Mouse (Mus musculus): ENCODE measurements at regions not wholly inside any gene's neighbourhood (a gene's known extent, or its start where the extent isn't known, plus 50 kb on each side); places are given as distances from the start of the nearest gene placed in this dataset.

DNA sequence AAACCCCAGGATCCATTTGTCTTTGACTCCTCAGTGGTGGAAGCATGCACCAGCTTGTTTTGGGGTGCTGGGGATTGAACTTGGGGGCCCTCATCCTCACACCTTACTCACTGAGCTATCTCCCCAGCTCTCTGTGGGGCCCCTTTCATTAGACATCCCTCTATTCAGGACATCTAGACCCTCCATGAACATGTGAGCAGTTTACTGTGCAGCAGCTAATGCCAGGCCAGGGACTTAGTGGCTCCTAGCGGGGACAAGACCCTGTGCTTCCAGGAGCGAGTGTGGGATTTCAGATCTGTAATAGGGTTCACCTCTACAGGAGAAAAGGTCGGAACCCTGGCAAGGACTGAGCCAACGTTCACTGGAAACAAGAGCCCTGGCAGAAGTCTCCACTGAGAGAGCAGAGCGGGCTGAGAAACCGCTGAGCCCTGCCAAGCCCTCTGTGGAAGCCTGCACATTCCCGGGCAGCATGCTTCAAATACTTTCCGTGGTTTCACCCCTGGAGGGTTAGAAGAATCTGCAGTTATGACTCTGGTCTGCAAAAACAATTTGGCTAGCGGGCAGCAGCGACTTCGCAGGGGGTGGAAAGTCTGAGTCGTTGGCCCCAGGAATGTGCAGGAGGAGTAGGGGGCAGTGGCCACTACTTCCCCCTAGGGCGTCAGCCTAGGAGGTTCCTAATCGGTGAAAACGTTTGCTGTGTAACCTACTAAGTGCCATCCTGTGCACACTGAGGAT, 125.6 kb downstream of the Smad6 start:
- in situ Hi-C loops (cut with MboI, MseI) = no loop called here

DNA sequence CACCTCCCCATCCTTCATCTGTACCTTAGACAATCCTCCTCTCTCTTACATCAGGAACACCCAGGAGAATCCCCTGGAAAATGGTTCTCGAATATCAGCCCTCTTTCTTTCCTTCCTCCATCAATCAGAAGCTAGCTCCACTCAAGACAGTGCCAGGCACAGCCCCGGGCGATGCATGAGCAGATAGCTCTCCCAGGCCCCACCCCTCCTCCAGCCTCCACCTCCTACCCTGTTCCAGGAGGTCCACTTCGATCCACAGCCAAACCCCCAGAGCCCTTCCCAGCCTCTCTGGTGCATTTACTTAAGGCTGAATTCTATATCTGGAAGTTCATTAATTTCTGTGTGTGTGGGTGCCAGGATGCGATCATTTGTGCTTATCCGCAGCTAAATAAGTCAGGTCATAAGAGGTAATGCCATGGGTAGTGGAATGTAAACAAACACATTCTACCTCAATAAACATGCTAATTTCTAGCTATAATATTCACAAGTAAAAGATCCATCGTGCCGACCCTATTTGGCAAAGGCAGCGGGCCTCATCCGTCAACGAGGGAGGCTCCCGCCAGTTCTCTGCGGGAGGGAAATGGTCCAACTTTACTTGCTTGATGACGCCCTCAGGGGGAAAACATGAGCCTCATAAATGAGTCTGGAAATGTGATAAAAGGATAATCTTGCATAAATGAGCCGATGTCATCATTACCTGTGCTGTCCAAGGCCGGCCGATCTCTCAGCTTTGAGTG, 129.5 kb downstream of the Smad6 start:
- in situ Hi-C loops (cut with MboI, MseI) = no loop called here

DNA sequence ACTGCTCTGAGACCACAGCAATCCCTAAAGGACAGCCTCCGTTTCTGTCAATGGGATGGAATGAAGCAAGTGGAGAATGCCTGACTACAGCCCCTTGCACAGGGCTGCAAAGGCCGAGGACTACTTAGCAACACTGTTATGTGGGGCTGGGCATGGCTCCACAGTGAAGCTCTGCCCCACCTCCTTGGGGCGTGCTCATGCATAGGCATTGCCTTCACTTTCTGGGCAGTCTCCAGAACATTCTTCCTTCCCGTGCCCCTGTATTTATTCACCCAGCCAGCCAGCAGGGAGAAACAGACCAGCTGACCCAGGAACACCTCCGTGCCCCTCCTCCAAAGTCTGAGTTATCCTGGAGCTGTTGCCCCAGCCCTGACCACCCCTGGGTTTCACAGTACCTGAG, 131.1 kb downstream of the Smad6 start:
- in situ Hi-C loops (cut with MboI, MseI) = no loop called here

DNA sequence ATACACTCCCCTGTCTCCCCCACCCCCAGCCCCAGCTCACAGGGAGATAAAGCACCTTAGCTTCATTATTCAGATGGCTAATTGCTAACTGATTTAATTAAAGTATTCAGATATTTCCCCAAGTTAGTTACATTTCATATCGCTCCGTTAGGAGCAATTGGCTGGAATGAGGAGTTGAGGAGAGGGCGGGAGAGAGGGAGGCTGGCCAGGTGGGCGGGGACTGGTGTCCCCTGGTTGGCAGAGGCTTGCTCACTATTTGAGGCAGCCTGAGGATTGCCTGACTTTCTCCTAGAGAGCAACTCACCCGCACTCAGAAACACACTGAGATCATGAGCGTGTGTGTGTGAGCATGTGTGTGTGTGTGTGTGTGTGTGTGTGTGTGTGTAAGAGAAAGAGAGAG, 131.8 kb upstream of the Smad3 start:
- in situ Hi-C loops (cut with MboI, MseI) = no loop called here

DNA sequence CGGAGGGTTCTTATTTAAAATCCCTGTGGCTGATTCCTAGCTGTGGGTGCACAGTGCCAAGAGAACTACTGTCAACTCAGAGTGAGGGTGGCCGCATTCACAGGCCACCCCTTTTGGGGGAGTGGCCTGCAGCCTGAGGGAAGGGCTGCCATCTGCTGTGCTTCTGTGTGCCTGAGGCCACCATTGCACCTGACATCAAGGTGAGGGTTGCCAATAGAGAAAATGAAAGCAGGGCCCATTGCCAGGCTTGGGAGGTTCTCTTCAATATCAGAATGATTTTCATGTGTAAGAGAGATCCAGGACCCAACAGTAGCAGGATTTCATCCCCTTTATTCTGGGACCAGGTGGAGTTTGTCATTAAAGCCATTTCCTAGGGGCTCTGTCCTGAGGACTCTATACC, 127.2 kb upstream of the Smad3 start:
- in situ Hi-C loops (cut with MboI, MseI) = no loop called here

DNA sequence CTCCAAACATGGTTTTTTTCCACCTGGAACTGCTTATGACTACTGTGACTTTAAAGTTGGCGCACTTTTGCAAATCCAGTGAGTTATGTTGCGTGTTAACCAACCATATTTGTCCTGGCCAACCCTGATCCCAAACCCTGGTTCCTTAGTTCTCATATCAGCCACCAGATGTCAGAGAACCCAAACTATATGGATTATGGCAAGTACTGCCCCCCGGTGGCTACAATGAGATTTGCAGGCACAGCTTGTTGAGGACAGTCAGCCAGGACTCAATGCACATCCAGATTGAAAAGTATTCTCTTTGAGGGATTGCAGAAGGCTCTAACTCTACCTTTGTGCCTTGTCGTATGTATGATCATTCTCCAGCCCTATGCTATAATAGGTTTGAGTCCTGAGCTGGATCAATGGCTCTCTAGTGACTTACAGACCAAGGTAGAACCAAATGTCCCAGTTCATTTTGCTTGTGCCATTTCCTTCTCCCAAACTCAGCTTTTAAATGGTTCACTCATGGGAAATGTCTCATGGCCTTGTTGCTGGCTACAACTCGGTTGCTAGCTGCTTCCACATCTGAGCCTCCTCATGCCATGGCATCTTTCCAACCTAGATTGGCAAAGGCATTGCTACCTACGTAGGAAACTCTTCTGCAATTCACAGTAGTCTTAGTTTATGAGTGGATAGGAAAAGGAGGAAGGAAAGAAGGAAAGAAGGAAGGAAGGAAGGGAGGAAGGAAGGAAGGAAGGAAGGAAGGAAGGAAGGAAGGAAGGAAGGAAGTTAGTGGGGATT, 126.1 kb upstream of the Smad3 start:
- in situ Hi-C loops (cut with MboI, MseI) = no loop called here

DNA sequence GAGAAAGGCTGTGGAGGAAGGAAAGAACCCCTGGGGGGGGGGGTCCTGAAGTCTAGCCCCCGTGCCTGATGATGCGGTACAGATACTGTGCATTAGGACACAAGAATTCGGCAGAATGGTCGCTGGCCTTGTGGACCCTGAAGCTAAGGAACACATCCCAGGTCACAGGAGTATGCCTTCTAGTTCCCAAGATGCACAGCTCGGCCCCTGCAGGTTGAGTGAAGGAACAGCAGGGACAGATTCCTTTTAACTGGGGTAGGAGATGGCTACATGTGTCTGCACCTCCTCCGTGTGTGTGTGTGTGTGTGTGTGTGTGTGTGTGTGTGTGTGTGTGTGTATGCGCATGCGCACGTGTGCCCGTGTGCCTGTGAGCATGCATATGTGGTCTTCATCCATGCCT, 123.9 kb upstream of the Smad3 start:
- in situ Hi-C loops (cut with MboI, MseI) = no loop called here

DNA sequence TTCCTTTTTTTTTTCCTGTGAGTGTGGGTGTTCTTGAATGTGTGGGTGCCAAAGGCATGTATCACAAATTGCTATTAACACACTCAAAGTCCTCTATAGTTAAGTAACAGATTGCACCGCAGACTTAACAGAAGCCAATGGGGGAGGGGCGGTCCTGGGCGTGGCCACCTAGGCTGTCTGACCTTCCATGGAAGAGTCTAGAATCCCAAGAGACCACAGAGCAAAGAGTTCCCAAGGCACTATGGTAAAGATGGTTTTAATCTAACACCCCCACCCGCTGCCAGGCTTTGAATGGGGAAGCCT, 123.4 kb upstream of the Smad3 start:
- in situ Hi-C loops (cut with MboI, MseI) = no loop called here

DNA sequence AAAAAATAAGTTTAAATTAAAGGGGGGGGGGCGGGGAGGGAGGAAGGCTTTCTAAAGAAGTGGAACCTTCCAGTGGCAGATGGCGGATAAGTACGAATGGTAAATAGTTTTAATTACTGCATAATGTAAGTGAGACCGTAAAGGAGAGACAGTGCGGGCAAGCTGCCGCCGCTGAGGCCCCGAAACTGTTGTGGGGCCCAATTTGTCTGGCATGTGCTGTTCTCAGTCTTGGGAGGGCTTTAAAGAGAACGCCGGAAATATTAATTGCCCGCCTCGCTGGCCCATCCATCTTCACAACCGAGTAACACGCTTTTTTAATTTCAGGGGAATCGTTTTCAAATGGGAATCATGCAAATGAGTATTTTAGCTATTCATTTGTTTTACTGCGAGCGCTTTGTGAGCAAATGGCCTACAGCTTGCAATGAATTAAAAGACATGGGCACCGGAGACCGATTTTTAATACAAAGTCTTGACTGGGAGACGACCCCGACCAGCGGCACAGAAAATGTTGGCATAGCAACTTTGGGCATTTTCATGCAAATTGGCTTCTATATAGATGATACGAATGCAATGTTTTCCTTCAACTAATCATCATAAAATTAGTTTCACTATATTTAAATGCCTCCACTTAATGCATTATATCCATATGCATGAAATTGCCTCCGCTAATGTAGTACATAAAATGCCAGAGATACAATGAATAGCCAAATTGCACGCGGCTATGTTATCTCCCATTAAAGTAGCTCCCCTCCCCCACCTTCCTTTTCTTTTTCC, 122.9 kb upstream of the Smad3 start:
- in situ Hi-C loops (cut with MboI, MseI) = no loop called here

DNA sequence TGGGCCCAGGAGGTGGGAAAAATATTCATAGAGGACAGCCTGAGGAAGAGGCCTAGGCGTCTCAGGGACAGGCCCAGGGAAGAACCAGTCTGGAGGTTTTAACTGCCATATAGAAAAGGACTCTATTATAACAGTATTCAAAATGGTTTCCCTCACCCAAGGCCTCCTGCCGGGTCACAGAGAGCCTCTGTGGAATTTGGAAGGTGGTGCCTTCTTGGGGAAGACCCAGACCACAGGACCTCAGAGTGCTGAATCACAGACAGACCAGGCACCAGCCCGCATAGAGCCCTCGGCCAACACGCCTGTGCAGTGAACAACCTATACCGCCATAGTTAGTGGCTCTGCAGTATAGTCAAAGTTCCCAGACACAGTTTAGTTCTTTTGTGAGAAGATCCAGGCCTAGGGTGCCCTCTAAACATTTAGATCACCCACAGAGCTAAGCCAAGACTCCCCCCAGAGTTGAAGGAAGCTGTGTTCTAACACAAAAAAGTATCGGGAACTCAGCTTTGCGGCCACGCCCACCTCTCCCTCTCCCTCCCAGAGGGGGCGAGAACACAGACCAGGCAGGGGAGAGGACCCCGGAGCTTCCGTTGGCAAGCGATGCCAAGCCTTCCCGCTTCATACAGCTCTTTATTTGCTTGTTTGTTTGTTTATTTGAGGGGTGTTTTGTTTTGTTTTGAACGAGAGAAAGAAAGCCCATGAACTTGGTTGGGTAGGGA, 122.1 kb upstream of the Smad3 start:
- in situ Hi-C loops (cut with MboI, MseI) = no loop called here

DNA sequence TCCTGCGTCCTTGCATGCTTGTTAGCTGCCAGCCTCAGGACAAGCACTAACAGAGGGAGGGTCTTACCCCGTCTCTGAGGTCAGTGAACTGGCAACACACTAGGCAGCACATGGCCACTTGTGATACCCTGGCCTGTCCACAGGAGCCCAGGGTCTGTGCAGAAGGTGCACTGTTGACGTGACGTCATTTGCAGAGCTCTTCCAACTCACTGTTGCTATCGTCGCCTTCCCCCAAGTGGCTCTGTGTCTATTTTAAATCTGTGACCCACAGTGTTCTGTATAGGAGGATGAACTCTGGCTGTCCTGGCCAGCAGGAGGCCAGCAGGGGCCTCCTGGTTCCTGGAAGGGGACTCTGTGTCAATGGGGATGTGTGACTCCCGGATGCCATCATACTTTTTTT, 120.1 kb upstream of the Smad3 start:
- in situ Hi-C loops (cut with MboI, MseI) = no loop called here

DNA sequence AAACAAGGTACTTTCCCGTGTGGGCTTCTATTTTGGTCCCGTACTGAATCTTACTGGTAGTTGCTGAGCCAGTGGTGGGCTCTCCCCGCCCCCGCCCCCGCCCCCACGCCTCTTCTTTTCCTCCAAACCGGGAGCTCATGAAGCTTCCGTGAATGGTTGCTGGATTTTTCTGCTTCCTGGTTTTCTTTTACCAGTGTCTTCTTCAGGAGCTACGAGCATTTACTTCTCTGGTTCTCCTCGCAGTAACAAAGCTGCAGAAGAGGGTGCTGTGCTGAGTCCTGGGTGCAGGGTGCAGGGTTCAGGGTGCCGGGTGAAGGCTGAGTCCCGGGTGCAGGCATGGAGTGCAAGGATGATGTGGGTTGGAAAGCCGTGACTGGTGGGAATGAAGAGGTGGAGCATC, 119.1 kb upstream of the Smad3 start:
- in situ Hi-C loops (cut with MboI, MseI) = no loop called here

DNA sequence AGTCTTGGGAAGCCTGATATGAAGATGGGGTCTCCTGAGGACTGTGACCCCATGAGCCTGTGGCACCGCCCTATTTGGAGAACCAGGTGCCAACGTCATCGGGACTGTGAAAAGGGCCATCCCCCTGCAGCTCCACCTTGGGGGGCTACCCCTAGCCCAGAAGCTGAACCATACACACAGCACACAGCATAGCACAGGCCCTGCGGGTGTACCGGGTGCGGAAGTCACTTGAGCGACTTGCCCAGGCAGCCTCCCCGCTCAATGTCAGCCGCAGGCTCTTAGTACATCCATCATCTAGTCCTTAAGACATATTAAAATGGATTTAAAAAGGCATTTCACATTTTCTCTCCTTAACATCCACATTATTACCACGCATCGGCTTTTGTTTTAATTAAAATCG, 118.2 kb upstream of the Smad3 start:
- in situ Hi-C loops (cut with MboI, MseI) = no loop called here

DNA sequence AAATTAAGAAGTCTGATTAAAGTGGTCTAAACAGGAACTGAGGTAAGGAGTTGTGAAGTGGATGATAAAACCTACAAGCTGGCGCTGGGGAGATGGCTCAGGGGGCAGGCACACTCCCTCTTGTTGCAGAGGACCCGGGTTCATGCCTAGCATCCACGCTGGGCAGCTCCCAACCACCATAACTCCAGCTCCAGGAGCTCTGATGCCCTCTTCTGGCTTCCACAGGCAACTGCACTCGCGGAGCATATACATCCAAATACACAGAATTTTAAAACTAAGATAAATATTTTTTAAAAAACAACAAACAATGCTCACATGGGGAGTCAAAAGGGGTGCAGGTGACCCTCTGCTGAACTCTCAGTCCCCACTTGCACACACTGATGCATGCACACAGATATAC, 117.4 kb upstream of the Smad3 start:
- in situ Hi-C loops (cut with MboI, MseI) = no loop called here

DNA sequence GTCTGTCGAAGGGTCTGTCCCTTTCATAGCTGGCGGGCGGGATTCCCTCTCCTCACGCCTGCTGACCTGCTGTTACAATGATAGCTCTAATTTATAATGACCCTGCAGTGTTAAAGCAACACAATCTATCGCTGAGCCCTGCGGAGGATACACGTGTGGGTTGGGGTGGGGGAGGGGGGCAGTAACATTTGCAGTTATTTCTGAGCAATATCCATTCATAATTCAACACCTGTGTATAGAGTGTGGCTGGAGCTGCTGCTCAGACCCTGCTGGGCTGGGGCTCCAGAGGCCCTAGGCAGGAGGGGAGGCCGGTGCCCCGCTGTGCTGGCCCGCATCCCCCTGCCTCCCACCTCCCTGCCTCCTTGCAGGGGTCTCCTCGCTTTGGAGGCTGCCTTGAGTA, 106.6 kb upstream of the Smad3 start:
- in situ Hi-C loops (cut with MboI, MseI) = no loop called here

DNA sequence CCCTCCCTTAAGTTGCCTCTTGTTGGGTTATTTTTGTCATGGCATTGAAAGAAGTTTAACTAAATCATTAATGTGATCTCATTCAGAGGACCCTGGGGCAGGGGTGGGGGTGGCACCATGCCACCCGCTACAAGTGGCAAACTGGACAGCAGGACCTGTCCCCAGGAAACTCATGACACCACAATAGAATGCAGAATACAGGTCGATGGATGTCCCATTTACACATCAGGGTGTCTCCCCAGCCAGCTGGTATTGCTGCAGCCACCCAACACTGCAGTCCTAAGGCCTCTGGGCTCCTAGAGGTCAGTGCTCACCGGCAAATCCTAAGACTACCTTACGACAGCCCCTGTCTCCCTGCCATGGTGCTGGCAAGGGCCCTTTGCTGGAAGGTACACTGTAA, 105.5 kb upstream of the Smad3 start:
- in situ Hi-C loops (cut with MboI, MseI) = no loop called here

DNA sequence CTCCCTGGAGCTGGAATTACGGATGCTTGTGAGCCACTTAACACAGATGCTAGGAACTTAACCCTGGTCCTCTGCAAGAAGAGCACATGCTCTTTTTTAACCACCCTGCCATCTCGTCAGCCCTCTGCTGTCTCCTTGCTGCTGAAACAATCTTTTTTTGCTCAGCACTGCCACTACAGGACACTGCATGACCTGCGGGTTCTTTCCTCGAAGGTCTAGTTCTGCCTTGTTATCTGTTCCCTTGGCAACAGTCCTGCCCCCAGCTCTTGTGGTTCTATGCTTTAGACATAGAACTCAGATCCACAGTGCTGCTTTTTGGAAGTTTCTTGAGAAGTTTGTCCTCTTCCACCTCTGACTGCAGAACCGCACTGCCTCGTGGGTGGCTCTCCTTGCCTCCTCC, 104.6 kb upstream of the Smad3 start:
- in situ Hi-C loops (cut with MboI, MseI) = no loop called here

DNA sequence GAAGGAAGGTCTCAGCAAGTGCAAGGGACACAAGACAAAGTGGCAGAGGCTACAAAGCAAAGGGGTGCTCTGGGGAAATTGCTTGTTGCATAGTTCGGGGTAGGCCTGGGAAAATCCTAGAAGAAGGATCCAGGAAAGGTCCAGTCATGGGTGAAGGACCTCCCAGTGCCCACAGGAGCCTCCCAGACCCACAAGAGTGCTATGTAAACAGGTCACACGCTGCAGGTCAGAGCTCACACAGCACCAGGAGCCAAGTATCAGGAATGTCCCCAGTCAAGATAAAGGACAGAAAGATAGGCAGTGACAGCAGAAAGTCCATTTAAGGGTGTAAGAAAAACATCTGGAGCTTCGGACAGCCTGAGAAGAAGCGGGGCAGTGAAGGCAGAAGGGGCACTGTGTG, 103.6 kb upstream of the Smad3 start:
- in situ Hi-C loops (cut with MboI, MseI) = no loop called here

DNA sequence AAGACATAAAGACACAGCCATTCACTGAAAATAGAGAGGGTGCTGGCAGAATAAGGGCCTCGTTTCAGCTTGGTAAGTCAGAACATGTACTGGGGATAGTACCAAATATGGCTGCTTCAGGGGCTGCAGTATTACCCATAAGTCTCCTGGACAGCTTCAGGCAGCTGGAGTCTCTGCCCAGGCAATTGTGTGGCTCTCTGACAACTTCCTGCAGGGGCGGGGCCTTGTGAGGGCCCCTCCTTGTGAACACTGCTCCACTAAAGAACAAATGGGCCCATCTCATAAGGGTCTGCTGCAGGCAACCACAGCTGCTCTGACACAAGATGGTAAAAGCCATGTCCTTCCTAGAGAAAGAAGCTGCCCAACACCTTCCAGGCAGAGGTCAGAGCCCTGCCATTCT, 102.4 kb upstream of the Smad3 start:
- in situ Hi-C loops (cut with MboI, MseI) = no loop called here

DNA sequence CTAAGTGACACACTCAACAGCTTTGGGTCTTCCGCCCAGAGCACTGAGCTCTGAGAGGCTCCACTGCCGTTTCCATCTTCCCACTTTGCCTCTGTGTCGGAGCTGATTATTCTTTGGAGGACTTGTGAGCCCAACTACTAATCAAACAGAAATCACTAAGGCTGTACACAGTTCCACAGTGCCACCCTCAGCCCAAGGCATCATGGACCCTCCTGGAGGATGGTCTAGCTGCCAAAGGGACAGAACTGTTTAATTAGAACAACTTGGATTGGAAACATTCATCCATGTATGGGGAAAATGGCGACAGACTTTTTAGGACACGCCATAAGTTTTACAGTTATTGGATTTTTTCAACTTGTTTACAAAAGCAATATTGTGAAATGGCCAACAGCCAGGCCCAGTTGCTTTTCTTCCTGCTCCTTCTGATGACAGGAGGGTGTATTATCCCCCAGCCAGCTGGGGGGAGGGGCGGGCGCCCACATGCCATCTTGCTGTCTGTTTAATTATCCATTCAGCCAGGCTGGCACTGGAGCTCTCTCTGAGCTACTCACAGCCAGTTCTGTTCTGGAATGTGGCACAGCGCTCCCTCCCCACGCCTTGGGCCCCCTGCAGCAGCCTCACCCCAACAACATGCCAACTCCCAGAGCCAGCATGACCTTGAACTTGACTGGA, 98.4 kb upstream of the Smad3 start:
- in situ Hi-C loops (cut with MboI, MseI) = no loop called here

DNA sequence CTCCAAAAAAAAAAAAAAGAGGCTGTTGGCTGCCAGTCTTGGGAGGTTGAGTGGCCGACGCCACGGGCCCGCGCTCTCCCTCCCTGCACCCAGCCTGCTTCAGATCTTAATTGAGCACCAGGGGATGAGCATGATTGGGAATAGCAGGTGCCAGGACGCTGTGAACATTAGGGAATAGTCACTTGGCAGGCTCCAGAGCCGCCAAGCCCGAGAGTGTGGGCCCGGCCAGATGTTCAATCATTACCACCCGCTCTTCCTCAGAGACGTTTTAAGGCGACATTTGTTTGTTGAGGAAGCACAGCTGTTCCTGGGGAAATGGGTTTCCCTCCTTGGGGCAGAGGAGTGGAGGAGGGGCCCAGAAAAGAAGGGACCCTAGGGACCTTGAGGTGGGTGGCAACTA, 94.0 kb upstream of the Smad3 start:
- in situ Hi-C loops (cut with MboI, MseI) = no loop called here

Measured in T-helper 1 cell (primary cell).